Mouse (Mus musculus): Measurements from ENCODE around the gene Wdr20. TPM values are rescaled to one million over a fixed set of nuclear protein-coding genes. Genes with fewer than 3 reads are reported as not detected.

Wdr20 gene
- polyA plus RNA-seq, 1 experiment, result 31.7 TPM

DNA sequence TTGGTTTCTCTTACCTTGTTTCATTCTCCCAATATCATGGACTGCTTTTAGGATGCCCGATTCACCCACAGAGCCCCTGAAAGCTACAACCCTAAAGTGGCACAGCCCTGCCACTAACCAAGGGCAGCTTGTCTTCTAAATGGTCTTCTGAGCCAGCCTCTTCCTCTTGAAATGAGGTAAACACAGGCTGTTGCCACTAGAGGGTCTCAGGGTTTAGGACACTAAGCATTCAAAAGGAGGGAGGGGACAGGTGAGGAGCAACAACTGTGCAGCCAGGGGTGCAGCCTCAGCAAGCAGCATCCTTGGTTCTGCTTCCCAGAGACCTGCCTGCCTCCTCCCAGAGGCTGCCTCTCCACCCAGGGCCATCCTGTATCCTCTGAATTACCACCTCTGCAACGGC lies 84.0 kb downstream of the Wdr20 start:
- Histone ChIP-seq H3K4me3 (ENCODE audit: control insufficient read depth, insufficient read depth, low read length) (no peak overlapping the region), H3K27me3 (ENCODE audit: control insufficient read depth, insufficient read depth, low read length) (no peaks in the 10 kb centered on the region), H3K27ac (ENCODE audit: control insufficient read depth, insufficient read depth, low read length) (no peak overlapping the region), H3K36me3 (ENCODE audit: control insufficient read depth, insufficient read depth, low read length) (no peaks in the 10 kb centered on the region), H3K4me1 (replicated peaks; ENCODE audit: control insufficient read depth, insufficient read depth, low read length) (no peaks in the 10 kb centered on the region)
- 89% methylated on average over 2 of the region's 2 CpGs for WGBS
- no peak for TF ChIP-seq CTCF (IDR thresholded peaks at IDR 0.05; ENCODE audit: borderline replicate concordance, control insufficient read depth, extremely low read depth, insufficient read depth, low read length, poor library complexity)
- TF ChIP-seq POLR2A (IDR thresholded peaks at IDR 0.05; ENCODE audit: control insufficient read depth, extremely low read depth, insufficient read depth, low read length, poor library complexity), result no peak
- no peak for DNase-seq

DNA sequence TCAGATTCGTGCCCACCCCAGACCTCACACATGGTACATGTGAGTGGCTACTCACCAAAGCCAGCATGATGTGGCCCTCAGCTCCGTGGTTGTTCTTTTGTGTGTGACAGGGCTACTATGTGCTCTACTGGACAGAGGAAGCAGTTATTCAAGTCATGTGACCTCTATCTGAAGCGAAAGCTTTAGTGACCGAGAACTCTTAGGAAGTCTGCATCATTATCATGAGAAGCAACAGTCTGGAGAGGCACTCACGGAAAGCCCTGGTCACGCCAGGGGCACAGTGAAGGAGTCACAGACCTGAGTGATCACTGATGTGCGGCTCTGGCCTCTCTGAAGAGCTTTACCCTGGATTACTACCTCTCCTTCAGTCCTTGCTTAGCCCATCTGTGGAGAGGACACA lies 84.6 kb downstream of the Wdr20 start:
- no peak for TF ChIP-seq POLR2A (IDR thresholded peaks at IDR 0.05; ENCODE audit: control insufficient read depth, extremely low read depth, insufficient read depth, low read length, poor library complexity)
- no peak for TF ChIP-seq CTCF (IDR thresholded peaks at IDR 0.05; ENCODE audit: borderline replicate concordance, control insufficient read depth, extremely low read depth, insufficient read depth, low read length, poor library complexity)

DNA sequence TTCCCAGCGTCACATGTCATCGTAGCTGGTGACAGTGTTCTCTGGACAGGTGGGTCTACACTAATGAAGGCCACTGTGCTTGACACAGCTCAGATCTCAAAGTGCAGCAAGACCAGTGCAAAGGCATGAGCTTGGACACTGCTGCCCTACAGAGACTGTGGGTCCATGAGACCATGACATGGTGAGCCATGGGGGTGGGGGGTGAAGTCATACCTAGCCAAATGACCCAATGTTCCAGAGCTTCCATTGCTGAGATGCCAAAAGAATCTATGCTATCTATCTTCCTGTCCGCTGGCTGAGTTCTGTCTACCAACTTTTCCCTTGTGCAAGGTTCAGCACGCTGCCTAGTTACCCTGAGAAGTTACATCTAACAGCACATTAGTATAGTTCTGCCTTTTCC lies 91.2 kb downstream of the Wdr20 start:
- H3K27me3 ChIP-seq (ENCODE audit: control insufficient read depth, insufficient read depth, low read length), result no peaks in the 10 kb centered on the region
- H3K4me1 ChIP-seq (replicated peaks; ENCODE audit: control insufficient read depth, insufficient read depth, low read length), result no peaks in the 10 kb centered on the region
- no peak overlapping the region for H3K4me3 ChIP-seq (ENCODE audit: control insufficient read depth, insufficient read depth, low read length)
- no peak overlapping the region for H3K27ac ChIP-seq (ENCODE audit: control insufficient read depth, insufficient read depth, low read length)
- H3K36me3 ChIP-seq (ENCODE audit: control insufficient read depth, insufficient read depth, low read length), result no peaks in the 10 kb centered on the region
- TF ChIP-seq POLR2A (IDR thresholded peaks at IDR 0.05; ENCODE audit: control insufficient read depth, extremely low read depth, insufficient read depth, low read length, poor library complexity) (no peak), CTCF (IDR thresholded peaks at IDR 0.05; ENCODE audit: borderline replicate concordance, control insufficient read depth, extremely low read depth, insufficient read depth, low read length, poor library complexity) (no peak)
- DNase-seq, result no peak
- 96% methylated on average over 4 of the region's 4 CpGs for WGBS

More for the DNA sequence above, 84.6 kb downstream of the Wdr20 start:
- Histone ChIP-seq H3K27ac (ENCODE audit: control insufficient read depth, insufficient read depth, low read length) (no peak overlapping the region), H3K4me3 (ENCODE audit: control insufficient read depth, insufficient read depth, low read length) (no peak overlapping the region), H3K36me3 (ENCODE audit: control insufficient read depth, insufficient read depth, low read length) (no peaks in the 10 kb centered on the region), H3K4me1 (replicated peaks; ENCODE audit: control insufficient read depth, insufficient read depth, low read length) (no peaks in the 10 kb centered on the region), H3K27me3 (ENCODE audit: control insufficient read depth, insufficient read depth, low read length) (no peaks in the 10 kb centered on the region)
- no peak for DNase-seq
- WGBS, result 89% methylated on average over 7 of the region's 7 CpGs

DNA sequence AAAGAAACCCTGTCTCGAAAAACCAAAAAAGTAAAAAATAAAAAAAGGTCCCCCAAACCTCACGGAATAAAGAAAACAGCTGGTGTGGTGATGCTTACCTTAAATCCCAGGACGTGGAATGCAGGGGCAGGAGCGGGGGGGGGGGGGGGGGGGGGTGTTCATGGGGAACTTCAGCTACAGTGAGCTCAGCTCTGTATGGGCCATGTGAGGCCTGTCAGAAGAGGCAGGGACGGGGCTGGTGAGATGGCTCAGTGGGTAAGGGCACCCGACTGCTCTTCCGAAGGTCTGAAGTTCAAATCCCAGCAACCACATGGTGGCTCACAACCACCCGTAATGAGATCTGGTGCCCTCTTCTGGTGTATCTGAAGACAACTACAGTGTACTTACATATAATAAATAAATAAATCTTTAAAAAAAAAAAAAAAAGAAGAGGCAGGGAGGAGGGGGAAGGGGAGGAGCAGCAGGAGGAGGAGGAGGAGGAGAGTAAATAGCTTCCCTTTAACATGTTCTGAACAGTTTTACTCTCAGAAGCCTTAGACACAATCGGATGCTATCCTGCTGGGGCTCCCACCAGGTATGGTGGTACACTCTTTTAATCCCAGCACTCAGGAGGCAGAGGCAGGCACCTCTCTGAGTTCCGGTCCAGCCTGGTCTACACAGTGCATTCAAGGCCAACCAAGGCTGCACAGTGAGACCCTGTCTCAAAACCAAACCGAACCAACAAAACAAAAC lies 92.7 kb downstream of the Wdr20 start:
- WGBS, result 90% methylated on average over 11 of the region's 11 CpGs

DNA sequence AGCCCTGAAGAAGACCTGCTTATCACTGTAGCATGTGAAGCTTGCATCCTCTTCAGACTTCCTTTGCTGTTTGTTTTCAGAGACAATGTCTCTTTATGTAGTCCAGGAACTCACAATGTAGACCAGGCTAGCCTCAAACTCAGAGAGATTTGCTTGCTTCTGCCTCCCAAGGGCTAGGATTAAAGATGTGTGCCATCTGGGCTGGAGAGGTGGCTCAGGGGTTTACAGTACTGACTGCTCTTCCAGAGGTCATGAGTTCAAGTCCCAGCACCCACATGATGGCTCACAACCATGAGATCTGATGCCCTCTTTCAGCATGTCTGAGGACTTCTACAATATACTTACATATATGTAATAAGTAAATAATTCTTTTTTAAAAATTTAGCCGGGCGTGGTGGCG lies 97.4 kb downstream of the Wdr20 start:
- no peaks in the 10 kb centered on the region for H3K4me1 ChIP-seq (replicated peaks; ENCODE audit: control insufficient read depth, insufficient read depth, low read length)
- no peaks in the 10 kb centered on the region for H3K36me3 ChIP-seq (ENCODE audit: control insufficient read depth, insufficient read depth, low read length)
- no peak overlapping the region for H3K27ac ChIP-seq (ENCODE audit: control insufficient read depth, insufficient read depth, low read length)
- 97% methylated on average over 3 of the region's 3 CpGs for WGBS
- no peak for TF ChIP-seq CTCF (IDR thresholded peaks at IDR 0.05; ENCODE audit: borderline replicate concordance, control insufficient read depth, extremely low read depth, insufficient read depth, low read length, poor library complexity)
- TF ChIP-seq POLR2A (IDR thresholded peaks at IDR 0.05; ENCODE audit: control insufficient read depth, extremely low read depth, insufficient read depth, low read length, poor library complexity), result no peak
- no peak overlapping the region for H3K4me3 ChIP-seq (ENCODE audit: control insufficient read depth, insufficient read depth, low read length)
- no peaks in the 10 kb centered on the region for H3K27me3 ChIP-seq (ENCODE audit: control insufficient read depth, insufficient read depth, low read length)
- no peak for DNase-seq

More for the DNA sequence above, 92.7 kb downstream of the Wdr20 start:
- H3K36me3 ChIP-seq (ENCODE audit: control insufficient read depth, insufficient read depth, low read length), result no peaks in the 10 kb centered on the region
- H3K27ac ChIP-seq (ENCODE audit: control insufficient read depth, insufficient read depth, low read length), result no peak overlapping the region
- H3K4me1 ChIP-seq (replicated peaks; ENCODE audit: control insufficient read depth, insufficient read depth, low read length), result no peaks in the 10 kb centered on the region
- no peaks in the 10 kb centered on the region for H3K27me3 ChIP-seq (ENCODE audit: control insufficient read depth, insufficient read depth, low read length)
- TF ChIP-seq CTCF (IDR thresholded peaks at IDR 0.05; ENCODE audit: borderline replicate concordance, control insufficient read depth, extremely low read depth, insufficient read depth, low read length, poor library complexity) (no peak), POLR2A (IDR thresholded peaks at IDR 0.05; ENCODE audit: control insufficient read depth, extremely low read depth, insufficient read depth, low read length, poor library complexity) (no peak)
- H3K4me3 ChIP-seq (ENCODE audit: control insufficient read depth, insufficient read depth, low read length), result no peak overlapping the region
- no peak for DNase-seq

DNA sequence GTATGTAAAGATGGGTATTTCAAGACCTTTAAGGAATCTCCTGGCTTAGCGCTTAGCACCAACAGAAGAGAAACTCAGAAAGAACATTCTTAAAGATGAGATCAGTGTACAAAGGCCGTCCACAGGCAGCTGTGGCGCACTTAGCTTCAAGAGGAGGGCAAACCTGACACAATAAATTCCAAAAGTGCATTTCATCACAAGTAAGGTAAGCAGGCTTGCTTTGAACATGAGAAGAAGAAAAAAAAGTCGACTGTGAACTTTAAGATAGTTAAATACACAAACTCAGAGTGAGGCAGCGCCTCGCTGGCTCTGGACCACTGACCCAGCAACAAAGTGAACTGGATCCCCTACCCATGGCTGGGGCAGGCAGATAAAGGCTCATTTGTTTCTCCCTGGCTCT lies 99.0 kb downstream of the Wdr20 start:
- no peaks in the 10 kb centered on the region for H3K27me3 ChIP-seq (ENCODE audit: control insufficient read depth, insufficient read depth, low read length)
- no peak overlapping the region for H3K27ac ChIP-seq (ENCODE audit: control insufficient read depth, insufficient read depth, low read length)
- no peak overlapping the region for H3K4me3 ChIP-seq (ENCODE audit: control insufficient read depth, insufficient read depth, low read length)
- DNase-seq, result no peak
- no peak for TF ChIP-seq CTCF (IDR thresholded peaks at IDR 0.05; ENCODE audit: borderline replicate concordance, control insufficient read depth, extremely low read depth, insufficient read depth, low read length, poor library complexity)
- no peak for TF ChIP-seq POLR2A (IDR thresholded peaks at IDR 0.05; ENCODE audit: control insufficient read depth, extremely low read depth, insufficient read depth, low read length, poor library complexity)
- peaks cover 4% of the 10 kb centered on the region; the same call in 1 of the 2 replicates for H3K4me1 ChIP-seq (replicated peaks; ENCODE audit: control insufficient read depth, insufficient read depth, low read length)
- 78% methylated on average over 6 of the region's 6 CpGs for WGBS
- no peaks in the 10 kb centered on the region for H3K36me3 ChIP-seq (ENCODE audit: control insufficient read depth, insufficient read depth, low read length)

Data from thymus, adult 2 months (tissue).